19 mouse cellular contexts compared by ENCODE assay signal in genomic region chr4:103357457-103357856, GRCm38 (mm10). TPM values are rescaled to one million over a fixed set of nuclear protein-coding genes. Genes with fewer than 3 reads are reported as not detected.
DNase-seq lines count a peak whose midpoint lies in the region; ATAC-seq and TF ChIP-seq lines count a peak whose summit lies in the region.
"Had no signal": no experiment of that assay in that cellular context is flagged by ENCODE, and none has a peak within 500 bp of the region (broad histone marks: within the 10 kb centered on the region; RNA-seq: fewer than 3 reads in every experiment).

No protein-coding gene starts in this region.

- H3K4me2 ChIP-seq in forebrain, postnatal 0 days (ENCODE audit: low read depth) = no peak overlapping the region
- no peak overlapping the region for H3K4me2 ChIP-seq in forebrain, embryonic 15.5 days (replicated peaks)
- H3K4me2 ChIP-seq: embryonic facial prominence, embryonic 12.5 days had no signal

- ATAC-seq in forebrain, postnatal 0 days = no peak
- ATAC-seq in forebrain, embryonic 15.5 days (replicated peaks) = no peak
- no peak for ATAC-seq in megakaryocyte, adult 5-6 weeks (ENCODE audit: poor library complexity, severe bottlenecking)
- ATAC-seq: forebrain, embryonic 16.5 days had no signal

- DNase-seq in forebrain, postnatal 0 days = peak; percentile 48
- peak; percentile 54 for DNase-seq in layer of hippocampus, adult 9-10 months (ENCODE audit: low spot score)
- no peak for DNase-seq in layer of hippocampus, postnatal 10 days (ENCODE audit: low spot score in 2 of 2)
- peak; percentile 48 for DNase-seq in brain, adult 2 months (ENCODE audit: low read depth, low spot score)
- DNase-seq in brain, embryonic 14.5 days (ENCODE audit: low read depth) = peak; percentile 18
- DNase-seq in adrenal gland, adult 18-20 months (ENCODE audit: low spot score in 2 of 2) = no peak
- DNase-seq: adrenal gland, adult 8-10 months; adrenal gland, postnatal 14 days; adrenal gland, postnatal 36 days; cerebellum, adult 11-12 months; cerebellum, adult 2 months; cerebellum, adult 9-10 months; cerebellum, postnatal 10 days; cerebellum, postnatal 25 days had no signal

- H3K27ac ChIP-seq in forebrain, postnatal 0 days (ENCODE audit: low read depth, low read length) = no peak overlapping the region
- H3K27ac ChIP-seq in forebrain, embryonic 15.5 days (replicated peaks) = no peak overlapping the region
- H3K27ac ChIP-seq: embryonic facial prominence, embryonic 10.5 days; embryonic facial prominence, embryonic 12.5 days had no signal

- 79% methylated on average over 3 of the region's 3 CpGs for WGBS in forebrain, postnatal 0 days
- 86% methylated on average over 3 of the region's 3 CpGs for WGBS in forebrain, embryonic 15.5 days

- no peak for TF ChIP-seq POLR2A in brain, embryonic 14.5 days (IDR thresholded peaks at IDR 0.05; ENCODE audit: borderline replicate concordance, extremely low read depth, insufficient read depth, insufficient read length, poor library complexity, severe bottlenecking)

- H3K9me3 ChIP-seq in forebrain, postnatal 0 days (ENCODE audit: low read length) = no peaks in the 10 kb centered on the region
- no peaks in the 10 kb centered on the region for H3K9me3 ChIP-seq in forebrain, embryonic 15.5 days
- H3K9me3 ChIP-seq: embryonic facial prominence, embryonic 10.5 days; embryonic facial prominence, embryonic 12.5 days had no signal

- no peaks in the 10 kb centered on the region for H3K36me3 ChIP-seq in forebrain, postnatal 0 days (ENCODE audit: insufficient read depth)
- no peaks in the 10 kb centered on the region for H3K36me3 ChIP-seq in forebrain, embryonic 15.5 days
- H3K36me3 ChIP-seq: embryonic facial prominence, embryonic 10.5 days; embryonic facial prominence, embryonic 12.5 days had no signal

- H3K9ac ChIP-seq in forebrain, postnatal 0 days = no peak overlapping the region
- H3K9ac ChIP-seq in forebrain, embryonic 15.5 days (replicated peaks) = no peak overlapping the region
- H3K9ac ChIP-seq: embryonic facial prominence, embryonic 12.5 days had no signal

- H3K4me1 ChIP-seq in forebrain, postnatal 0 days (ENCODE audit: insufficient read depth) = no peaks in the 10 kb centered on the region
- H3K4me1 ChIP-seq in forebrain, embryonic 15.5 days = 0 out of 2 replicates have a peak, but pooled peaks cover 2% of the 10 kb centered on the region
- H3K4me1 ChIP-seq: embryonic facial prominence, embryonic 10.5 days; embryonic facial prominence, embryonic 12.5 days had no signal

- H3K4me3 ChIP-seq in forebrain, postnatal 0 days (ENCODE audit: low read depth, low read length) = no peak overlapping the region
- H3K4me3 ChIP-seq in forebrain, embryonic 15.5 days = no peak overlapping the region
- H3K4me3 ChIP-seq: embryonic facial prominence, embryonic 10.5 days; embryonic facial prominence, embryonic 12.5 days had no signal

- no peak for TF ChIP-seq CTCF in forebrain, postnatal 0 days (IDR thresholded peaks at IDR 0.05; ENCODE audit: low read depth)
- no peak for TF ChIP-seq CTCF in brain, embryonic 14.5 days (IDR thresholded peaks at IDR 0.05; ENCODE audit: borderline replicate concordance, extremely low read depth, insufficient read depth, insufficient read length)

- H3K27me3 ChIP-seq in forebrain, postnatal 0 days (ENCODE audit: insufficient read depth, low read length) = no peaks in the 10 kb centered on the region
- H3K27me3 ChIP-seq in forebrain, embryonic 15.5 days = no peaks in the 10 kb centered on the region
- H3K27me3 ChIP-seq: embryonic facial prominence, embryonic 12.5 days had no signal

RNA-seq across cellular contexts. Expression of gene Oma1, which starts 43.8 kb away (rescaled TPM):
- 10.3 and 10.8 TPM in 2 replicates for total RNA-seq in forebrain, postnatal 0 days (2014; rRNA removed)
- polyA plus RNA-seq in forebrain, postnatal 0 days (2015; fragmentation: Nextera tagmentation; extraction: Ambion mirVana) = 11.7 and 15.9 TPM in 2 replicates
- polyA plus RNA-seq in forebrain, embryonic 15.5 days (2015; fragmentation: Nextera tagmentation; extraction: Ambion mirVana) = 15.3 and 15.5 TPM in 2 replicates
- 1 to 10 TPM; 6.9 to 9.2 TPM for total RNA-seq in layer of hippocampus, postnatal 10 days (2021)
- 5.7 and 7.6 TPM in 2 replicates for polyA plus RNA-seq in brain, embryonic 14.5 days (2012; rRNA removed)
- 10 to 100 TPM; 14.1 to 15.7 TPM for total RNA-seq in adrenal gland, adult 18-20 months (2021)
- total RNA-seq in megakaryocyte, adult 5-6 weeks (2015) = 13.9 and 15.6 TPM in 2 replicates
- total RNA-seq in megakaryocyte, adult 5-6 weeks (2017) = 45.5 and 84.3 TPM in 2 replicates

Comparison
In these comparisons a context has a peak if more than half of its experiments do, and no peak if none do; other contexts are left out.
1. DNase-seq: peak in forebrain, postnatal 0 days (single experiment), layer of hippocampus, adult 9-10 months (single experiment), brain, adult 2 months (single experiment) and brain, embryonic 14.5 days (single experiment); none in layer of hippocampus, postnatal 10 days (0 of 2) and adrenal gland, adult 18-20 months (0 of 2).